Mouse (Mus musculus) megakaryocyte, embryonic 14.5 days (primary cell): ENCODE data around the gene Ngfr.

ENCODE experiments used
- FLI1 ChIP-seq: IDR thresholded peaks from 2 replicates; pipeline ENCODE4 v1.6.1; 2012; ENCODE audit warnings: low read length, inconsistent platforms, mixed read lengths
- GATA1 ChIP-seq: IDR thresholded peaks from 3 replicates; pipeline ENCODE4 v1.6.1; 2012; ENCODE audit warnings: mixed read lengths, low read length, inconsistent platforms, borderline replicate concordance

DNA sequence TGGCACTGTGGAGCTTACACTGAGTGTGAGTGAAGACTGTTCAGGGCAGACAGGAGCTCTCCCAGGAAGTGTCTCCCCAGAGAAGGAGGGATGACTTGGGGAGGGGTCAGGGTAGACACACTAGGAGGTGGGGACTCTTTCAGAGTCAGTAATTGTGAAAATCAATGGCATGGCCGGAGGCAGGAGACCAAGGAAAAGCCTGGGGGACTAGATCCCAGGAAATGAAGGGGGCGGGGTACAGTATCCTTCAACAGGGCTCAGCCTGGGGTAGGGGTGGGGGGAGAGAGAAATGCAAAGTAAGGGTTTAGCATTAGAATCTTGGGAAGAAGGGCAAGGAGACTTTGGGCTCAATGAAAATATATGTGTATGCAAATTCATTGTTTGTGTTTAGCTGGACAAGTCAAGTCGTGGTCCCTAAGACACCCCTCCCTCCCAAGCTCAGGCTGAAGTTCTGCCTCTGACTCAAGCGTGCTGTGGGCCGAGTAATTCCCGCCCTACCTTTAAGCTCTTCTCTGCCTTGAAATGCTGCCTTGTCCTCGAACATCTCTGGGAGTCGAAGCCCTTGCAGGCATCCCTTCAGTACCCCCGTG, 34.1 kb upstream of the Ngfr start:
- TF ChIP-seq GATA1 (no peak), FLI1 (no peak)
